Mouse (Mus musculus) skeletal muscle tissue, postnatal 0 days (tissue): Measurements from ENCODE around the gene Olfr1055. TPM values are rescaled to one million over a fixed set of nuclear protein-coding genes. Genes with fewer than 3 reads are reported as not detected.

Experiments used
- polyA plus RNA-seq: library from polyadenylated mRNA; unstranded; fragments of >200 nt; fragmentation: Nextera tagmentation; extraction: Ambion mirVana; gene quantifications from 2 replicates; pipeline ENCODE4 v1.2.1, GENCODE M21; 2015

Olfr1055 gene
- polyA plus RNA-seq, result not detected in 2 replicates

GRCm38 (mm10) chr2:86350184-86350583 lies at the start of gene Olfr1055:
Gene Olfr1055, minus strand, starts transcription at chr2:86350284.

GRCm38 (mm10) chr2:86388461-86388860 lies 38.4 kb upstream of the Olfr1055 start, which contains the start of gene Olfr1058:
Gene Olfr1058, minus strand, starts transcription at chr2:86388561.

GRCm38 (mm10) chr2:86378293-86378692 lies 28.2 kb upstream of the Olfr1055 start, which contains the start of gene Olfr1057:
Gene Olfr1057, minus strand, starts transcription at chr2:86378393.

GRCm38 (mm10) chr2:86362369-86362768 lies 12.3 kb upstream of the Olfr1055 start, which contains the start of gene Olfr1056:
Gene Olfr1056, minus strand, starts transcription at chr2:86362469.

GRCm38 (mm10) chr2:86335333-86335732 lies 14.8 kb downstream of the Olfr1055 start, which contains the start of gene Olfr1054:
Gene Olfr1054, minus strand, starts transcription at chr2:86335433.

GRCm38 (mm10) chr2:86315184-86315583 lies 34.9 kb downstream of the Olfr1055 start, which contains the start of gene Olfr1053:
Gene Olfr1053, minus strand, starts transcription at chr2:86315284.

Other genes starting within 250 kb of the Olfr1055 start
- not detected in 2 replicates for gene Olfr1039, start 214.4 kb downstream of the Olfr1055 start, polyA plus RNA-seq
- gene Olfr1040, start 203.6 kb downstream of the Olfr1055 start, polyA plus RNA-seq, result not detected in 2 replicates
- not detected in 2 replicates for gene Olfr1042, start 188.4 kb downstream of the Olfr1055 start, polyA plus RNA-seq
- not detected in 2 replicates for gene Olfr1043, start 182.8 kb downstream of the Olfr1055 start, polyA plus RNA-seq
- not detected in 2 replicates for gene Olfr1044, start 172.5 kb downstream of the Olfr1055 start, polyA plus RNA-seq
- not detected in 2 replicates for gene Olfr52, start 164.6 kb downstream of the Olfr1055 start, polyA plus RNA-seq
- not detected in 2 replicates for gene Olfr1045, start 147.3 kb downstream of the Olfr1055 start, polyA plus RNA-seq
- not detected in 2 replicates for gene Olfr1046, start 131.0 kb downstream of the Olfr1055 start, polyA plus RNA-seq
- not detected in 2 replicates for gene Olfr1047, start 118.9 kb downstream of the Olfr1055 start, polyA plus RNA-seq
- not detected in 2 replicates for gene Olfr1048, start 110.0 kb downstream of the Olfr1055 start, polyA plus RNA-seq
- not detected in 2 replicates for gene Olfr1049, start 92.0 kb downstream of the Olfr1055 start, polyA plus RNA-seq
- not detected in 2 replicates for gene Olfr1051, start 71.2 kb downstream of the Olfr1055 start, polyA plus RNA-seq
- not detected in 2 replicates for gene Olfr1052, start 57.8 kb downstream of the Olfr1055 start, polyA plus RNA-seq
- gene Olfr1053, start 35.0 kb downstream of the Olfr1055 start, polyA plus RNA-seq, result not detected in 2 replicates
- not detected in 2 replicates for gene Olfr1054, start 14.9 kb downstream of the Olfr1055 start, polyA plus RNA-seq
- gene Olfr1056, start 12.2 kb upstream of the Olfr1055 start, polyA plus RNA-seq, result not detected in 2 replicates
- not detected in 2 replicates for gene Olfr1057, start 28.1 kb upstream of the Olfr1055 start, polyA plus RNA-seq
- not detected in 2 replicates for gene Olfr1058, start 38.3 kb upstream of the Olfr1055 start, polyA plus RNA-seq
- gene Olfr1061, start 63.8 kb upstream of the Olfr1055 start, polyA plus RNA-seq, result not detected in 2 replicates
- gene Olfr1062, start 76.5 kb upstream of the Olfr1055 start, polyA plus RNA-seq, result not detected in 2 replicates
- gene Olfr1065, start 100.3 kb upstream of the Olfr1055 start, polyA plus RNA-seq, result not detected in 2 replicates
- not detected in 2 replicates for gene Olfr1066, start 106.0 kb upstream of the Olfr1055 start, polyA plus RNA-seq
- not detected in 2 replicates for gene Olfr228, start 137.1 kb upstream of the Olfr1055 start, polyA plus RNA-seq
- gene Olfr1076, start 158.2 kb upstream of the Olfr1055 start, polyA plus RNA-seq, result not detected in 2 replicates
- not detected in 2 replicates for gene Olfr1079, start 192.2 kb upstream of the Olfr1055 start, polyA plus RNA-seq
- not detected in 2 replicates for gene Olfr1080, start 208.0 kb upstream of the Olfr1055 start, polyA plus RNA-seq
- gene Olfr1082, start 248.7 kb upstream of the Olfr1055 start, polyA plus RNA-seq, result not detected in 2 replicates